Mouse (Mus musculus) induced T-regulatory cell, adult 2 months (primary cell): Measurements from ENCODE around the gene Chrna1.

Source experiments
- DNase-seq: peaks from one replicate; pipeline ENCODE4 v3.0.0-alpha.2; 2012; ENCODE audit warnings: low read depth

The Chrna1 gene

GRCm38 (mm10) chr2:73518311-73518710, 61.8 kb downstream of the Chrna1 start:
- no peak for DNase-seq

- DNase-seq: no peak
These were observed 66.0 kb downstream of the Chrna1 start for GRCm38 (mm10) chr2:73514178-73514577.
